Comparison of ENCODE assay signal across 14 mouse cellular contexts in the genomic region with DNA sequence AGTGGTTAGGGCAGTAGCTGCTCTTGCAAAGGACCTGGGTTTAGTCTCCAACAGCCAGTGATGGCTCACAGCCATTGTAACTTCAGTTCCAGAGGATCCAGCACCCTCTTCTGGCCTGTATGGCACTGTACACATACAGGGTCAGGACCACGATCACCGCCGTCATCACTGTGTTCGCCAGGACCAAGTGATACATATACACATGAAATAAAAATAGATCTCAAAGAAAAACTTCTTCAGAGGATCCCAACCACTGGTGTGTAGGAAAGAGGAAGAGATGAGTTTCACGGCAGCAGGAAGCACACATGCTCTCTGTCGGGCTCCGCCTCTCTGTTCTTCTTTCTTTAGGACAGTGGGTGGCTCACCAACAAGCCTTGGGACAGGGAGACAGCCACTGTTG.
DNase-seq lines count a peak whose midpoint lies in the region; ATAC-seq and TF ChIP-seq lines count a peak whose summit lies in the region.
"Had no signal": no experiment of that assay in that cellular context is flagged by ENCODE, and none has a peak within 500 bp of the region (broad histone marks: within the 10 kb centered on the region; RNA-seq: fewer than 3 reads in every experiment).

No protein-coding gene starts in this region.

- DNase-seq in heart, adult 11 months = peak; percentile 91
- DNase-seq in lung, postnatal 0 days (ENCODE audit: low spot score) = no peak
- DNase-seq in lung, postnatal 14 days = no peak
- DNase-seq in ZHBTc4 (ENCODE audit: low read depth, low spot score) = peak; percentile 60
- no peak for DNase-seq in urinary bladder, postnatal 10 days (ENCODE audit: low spot score)
- no peak for DNase-seq in thymus, postnatal 10 days (ENCODE audit: low spot score in 2 of 2)
- DNase-seq: adrenal gland, adult 8-10 months; cerebellum, postnatal 25 days; layer of hippocampus, postnatal 36 days; liver, embryonic 13.5 days had no signal

- peaks cover 44% of the 10 kb centered on the region for H3K36me3 ChIP-seq in heart, embryonic 12.5 days
- peaks cover 16% of the 10 kb centered on the region for H3K36me3 ChIP-seq in lung, postnatal 0 days (ENCODE audit: insufficient read depth, low read length)

- H3K27ac ChIP-seq in heart, embryonic 12.5 days (ENCODE audit: poor library complexity, severe bottlenecking) = no peak overlapping the region
- no peak overlapping the region for H3K27ac ChIP-seq in lung, postnatal 0 days (ENCODE audit: low read length)
- H3K27ac ChIP-seq: intestine, embryonic 15.5 days; liver, embryonic 13.5 days had no signal

- no peak for TF ChIP-seq EP300 in lung, postnatal 0 days (IDR thresholded peaks at IDR 0.05)

- WGBS in heart, embryonic 12.5 days = 83% methylated on average over 7 of the region's 7 CpGs
- 76% methylated on average over 7 of the region's 7 CpGs for WGBS in lung, postnatal 0 days

- peak; percentile 49; the same call in 1 of the 2 replicates for TF ChIP-seq CTCF in lung, postnatal 0 days (IDR thresholded peaks at IDR 0.05)

- H3K4me1 ChIP-seq in heart, embryonic 12.5 days (replicated peaks) = peaks cover 4% of the 10 kb centered on the region
- no peaks in the 10 kb centered on the region for H3K4me1 ChIP-seq in lung, postnatal 0 days (ENCODE audit: insufficient read depth, low read depth, low read length)
- H3K4me1 ChIP-seq: liver, embryonic 13.5 days had no signal

- no peaks in the 10 kb centered on the region for H3K27me3 ChIP-seq in heart, embryonic 12.5 days (replicated peaks)
- H3K27me3 ChIP-seq in lung, postnatal 0 days (replicated peaks; ENCODE audit: insufficient read depth, low read length) = no peaks in the 10 kb centered on the region
- H3K27me3 ChIP-seq: intestine, embryonic 15.5 days; liver, embryonic 13.5 days had no signal

- no peak overlapping the region for H3K9ac ChIP-seq in heart, embryonic 12.5 days
- H3K9ac ChIP-seq in lung, postnatal 0 days (replicated peaks; ENCODE audit: low read depth) = no peak overlapping the region
- H3K9ac ChIP-seq: intestine, embryonic 15.5 days; liver, embryonic 13.5 days had no signal

- H3K4me3 ChIP-seq in heart, embryonic 12.5 days = no peak overlapping the region
- no peak overlapping the region for H3K4me3 ChIP-seq in lung, postnatal 0 days (ENCODE audit: low read depth, low read length)
- H3K4me3 ChIP-seq: erythroblast, embryonic 14.5 days; intestine, embryonic 15.5 days; liver, embryonic 13.5 days had no signal

- no peak for ATAC-seq in heart, embryonic 12.5 days (ENCODE audit: insufficient number of reproducible peaks, low FRiP score)
- no peak; the same call in 1 of the 2 replicates for ATAC-seq in lung, postnatal 0 days
- peak; percentile 89 for ATAC-seq in megakaryocyte progenitor cell, adult 5-6 weeks (replicated peaks; ENCODE audit: poor library complexity)
- ATAC-seq: intestine, embryonic 15.5 days had no signal

- H3K4me2 ChIP-seq in heart, embryonic 12.5 days = no peak overlapping the region
- H3K4me2 ChIP-seq in lung, postnatal 0 days (replicated peaks; ENCODE audit: low read depth, low read length) = no peak overlapping the region
- H3K4me2 ChIP-seq: intestine, embryonic 15.5 days; liver, embryonic 13.5 days had no signal

- no peaks in the 10 kb centered on the region for H3K9me3 ChIP-seq in heart, embryonic 12.5 days (replicated peaks)
- H3K9me3 ChIP-seq in lung, postnatal 0 days (ENCODE audit: low read length) = no peaks in the 10 kb centered on the region
- H3K9me3 ChIP-seq: intestine, embryonic 15.5 days; liver, embryonic 13.5 days had no signal

Comparison
In these comparisons a context has a peak if more than half of its experiments do, and no peak if none do; other contexts are left out.
1. DNase-seq: peak in heart, adult 11 months (single experiment) and ZHBTc4 (single experiment); none in lung, postnatal 0 days (single experiment), lung, postnatal 14 days (single experiment), urinary bladder, postnatal 10 days (single experiment) and thymus, postnatal 10 days (0 of 2).